Mouse (Mus musculus): ENCODE measurements around the gene Tbc1d7.

The Tbc1d7 gene

GRCm38 (mm10) chr13:43193266-43193665, 22.0 kb upstream of the Tbc1d7 start:
- DNase-seq: peak; percentile 51

DNA sequence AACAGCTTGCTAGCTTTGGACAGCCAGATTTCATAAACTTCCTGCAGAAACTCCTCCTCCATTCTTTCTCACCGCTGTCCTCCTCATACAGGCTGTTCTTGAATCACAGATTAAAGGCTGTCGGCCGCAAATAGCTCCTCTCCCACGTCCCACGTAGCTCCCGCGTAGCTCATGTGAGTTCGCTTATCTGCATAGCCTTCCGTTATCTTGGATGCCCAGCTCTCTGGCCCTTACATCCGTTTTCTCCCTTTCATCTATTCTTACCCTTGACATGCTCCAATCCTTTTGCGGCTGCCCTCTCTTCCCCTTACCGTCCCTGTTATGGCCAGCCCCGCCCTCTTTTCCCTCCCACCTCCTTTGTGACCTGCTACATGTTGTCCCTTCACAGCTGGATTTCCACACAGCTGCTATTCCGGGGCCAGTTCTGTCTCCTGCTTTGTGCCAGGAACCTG, 20.5 kb upstream of the Tbc1d7 start:
- DNase-seq: peak; percentile 55

- no peak for DNase-seq
Measured at GRCm38 (mm10) chr13:43191290-43191689, 20.0 kb upstream of the Tbc1d7 start.

DNA sequence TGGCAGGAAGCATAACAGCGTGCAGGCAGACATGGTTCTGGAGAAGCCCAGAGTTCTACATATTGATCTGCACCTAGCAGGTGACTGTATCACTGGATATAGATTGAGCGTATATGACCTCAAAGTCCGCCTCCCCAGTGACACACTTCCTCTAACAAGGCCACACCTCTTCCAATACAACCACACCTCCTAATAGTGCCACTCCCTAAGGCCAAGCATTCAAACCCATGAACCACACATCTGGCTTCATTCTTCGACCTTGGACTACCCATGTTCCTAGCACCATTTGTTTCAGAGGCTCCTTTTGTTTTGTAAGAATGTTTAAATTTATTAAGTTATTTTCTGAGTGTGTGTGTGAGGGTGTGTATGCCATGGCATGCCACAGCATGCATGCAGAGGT, 16.4 kb upstream of the Tbc1d7 start:
- no peak for DNase-seq

GRCm38 (mm10) chr13:43183248-43184055, 12.2 kb upstream of the Tbc1d7 start:
- no peak for DNase-seq

DNA sequence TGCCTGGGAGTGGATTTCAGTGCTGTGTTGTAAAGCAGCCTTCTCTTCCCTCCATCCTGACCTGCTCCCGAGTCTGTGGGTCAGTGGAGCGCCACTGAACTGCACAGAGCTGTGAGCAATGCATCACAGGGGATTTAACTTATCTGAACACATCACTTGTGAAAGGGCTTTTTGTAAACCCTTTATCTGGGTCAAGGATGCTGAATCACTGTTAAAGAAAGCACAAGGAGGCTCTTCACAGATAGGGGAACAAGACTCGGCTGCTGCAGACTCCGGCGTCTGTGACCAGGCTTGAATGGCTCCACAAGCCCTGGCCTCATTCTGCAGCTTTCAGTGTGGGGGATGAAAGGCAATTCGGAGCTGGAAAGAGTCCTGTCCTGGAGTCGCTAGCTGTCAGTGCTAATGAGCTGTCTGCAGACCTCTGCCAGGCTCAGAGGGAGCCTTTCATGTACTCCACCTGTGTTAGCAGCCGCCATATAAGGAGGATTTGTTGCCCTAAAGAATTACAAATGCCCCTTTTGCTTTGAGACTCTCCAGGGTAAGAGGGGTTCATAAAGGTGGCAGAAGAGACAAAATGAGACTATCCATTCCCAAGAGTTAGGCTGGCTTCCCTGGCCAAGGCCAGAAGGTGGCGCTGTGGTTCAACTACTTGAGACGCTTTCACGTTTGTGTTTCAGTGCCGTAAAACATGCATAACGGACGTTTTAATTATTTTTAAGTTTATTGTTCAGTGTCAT, 11.3 kb upstream of the Tbc1d7 start:
- peak; percentile 91 for DNase-seq

- no peak for DNase-seq
Measured at GRCm38 (mm10) chr13:43181104-43181503, 9.8 kb upstream of the Tbc1d7 start.

DNA sequence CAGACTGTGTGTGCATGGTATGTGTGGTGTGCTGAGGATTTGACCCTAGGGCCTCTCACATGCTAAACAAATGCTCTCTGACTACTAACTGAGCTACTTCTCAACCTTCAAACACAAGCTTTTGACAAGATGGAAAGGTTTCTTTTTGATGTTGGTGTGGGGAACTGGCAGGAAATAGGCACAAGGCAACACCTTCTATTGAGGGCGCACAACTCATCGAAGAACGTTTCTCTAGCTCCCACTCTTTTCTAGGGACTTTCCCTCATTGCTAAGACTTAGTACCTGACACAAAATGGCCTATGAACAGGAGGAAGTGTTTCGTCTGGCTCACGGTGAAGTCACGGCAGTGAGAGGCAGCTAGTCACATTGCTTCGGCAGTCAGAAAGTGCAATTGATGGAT, 6.0 kb upstream of the Tbc1d7 start:
- DNase-seq: no peak

DNA sequence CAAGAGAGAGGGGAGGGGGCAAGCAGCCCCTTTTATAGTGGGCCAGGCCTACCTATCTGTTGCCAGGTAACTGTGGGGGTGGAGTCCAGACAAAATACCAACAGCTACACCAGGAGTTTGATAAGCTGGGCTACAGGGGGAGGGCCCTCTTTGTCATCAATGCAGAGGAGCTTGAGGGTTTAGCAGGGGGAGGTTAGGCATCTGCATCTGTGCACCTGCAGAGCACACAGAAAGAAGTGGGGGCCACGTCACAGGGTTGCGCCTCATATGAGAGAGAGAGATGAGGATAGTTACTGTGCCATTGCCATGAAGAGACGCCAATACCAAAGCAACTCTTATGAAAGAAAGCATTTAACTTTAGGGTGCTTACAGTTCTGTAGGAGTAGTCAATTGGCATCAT, 5.4 kb upstream of the Tbc1d7 start:
- no peak for DNase-seq

DNA sequence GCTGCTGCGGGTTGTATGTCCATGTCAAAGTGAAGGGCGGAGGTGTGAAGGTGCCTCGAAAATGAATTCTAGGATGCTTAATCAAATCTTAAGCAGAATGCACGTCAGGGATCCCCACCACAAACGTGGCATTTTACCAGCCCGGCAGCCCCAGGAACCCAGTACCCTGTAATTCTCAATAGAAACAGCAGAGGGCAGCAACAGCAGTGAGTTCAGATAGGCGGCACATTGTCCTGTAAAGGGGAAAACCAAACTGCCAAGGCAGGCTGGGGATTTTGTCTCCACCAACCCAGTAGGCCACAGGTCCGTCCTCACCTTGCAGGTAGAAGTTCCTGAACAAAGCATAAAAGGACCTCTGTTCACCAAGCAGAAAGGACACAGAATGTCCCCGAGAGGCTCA, 2.0 kb upstream of the Tbc1d7 start:
- DNase-seq: peak; percentile 84

- DNase-seq: no peak
Measured at GRCm38 (mm10) chr13:43172036-43172713, 874 bp upstream of the Tbc1d7 start.

DNA sequence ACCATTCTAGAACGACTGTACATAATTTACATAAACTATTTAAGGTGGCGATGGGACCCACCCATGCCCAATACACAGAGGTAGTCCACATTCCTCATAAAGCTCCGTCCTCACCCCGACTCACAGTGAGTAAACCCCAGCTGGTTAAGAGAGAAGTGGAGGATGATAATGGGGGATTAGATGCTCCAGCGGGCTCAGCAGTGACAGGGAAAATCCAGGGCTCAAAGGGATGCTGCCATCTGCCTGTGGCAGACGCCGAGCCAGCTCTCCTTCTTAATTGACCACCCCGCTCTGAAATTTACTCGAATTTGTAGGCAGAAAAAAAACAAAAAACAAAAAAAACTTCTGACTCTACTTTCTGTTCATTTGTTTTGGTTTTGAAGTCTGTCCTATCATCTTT, 3.6 kb downstream of the Tbc1d7 start:
- DNase-seq: no peak

DNA sequence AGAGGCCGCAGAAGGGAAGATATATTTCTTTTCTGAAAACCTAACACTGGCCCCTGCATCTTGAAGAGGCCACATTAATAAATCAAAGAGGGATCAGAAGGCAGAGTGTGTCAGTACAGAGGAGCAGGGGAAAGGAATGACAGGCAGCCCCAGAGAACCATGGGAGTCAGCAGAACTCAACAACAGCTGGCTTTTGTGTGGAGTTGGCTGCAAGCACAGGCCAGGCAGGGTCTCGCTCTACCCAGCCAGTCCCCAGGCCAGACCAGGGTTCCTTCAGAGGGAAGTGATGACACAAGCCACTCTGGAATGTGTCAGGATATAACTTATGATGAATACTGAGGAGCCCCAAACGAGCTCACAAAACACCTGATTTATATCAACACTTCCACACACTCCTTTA, 11.9 kb downstream of the Tbc1d7 start:
- DNase-seq: peak; percentile 13

DNA sequence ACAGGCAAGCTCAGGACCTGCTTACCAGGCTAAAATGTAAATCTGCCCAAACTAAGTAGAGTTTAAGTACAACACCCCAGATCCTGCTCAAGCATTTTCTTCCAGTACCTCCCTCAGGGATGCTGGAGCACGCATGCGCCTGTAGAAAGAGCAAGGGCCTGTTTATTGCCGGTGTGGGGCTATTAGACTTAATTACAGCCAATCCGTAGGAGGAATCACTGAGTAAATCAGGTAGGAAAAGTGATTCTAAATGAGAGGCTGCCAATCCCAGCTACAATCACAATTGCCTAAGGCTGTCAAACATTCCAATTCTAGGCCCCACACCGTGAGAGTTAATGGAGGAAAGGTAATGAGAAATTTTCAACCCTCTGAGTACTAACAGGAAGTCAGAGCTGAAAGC, 13.0 kb downstream of the Tbc1d7 start:
- no peak for DNase-seq

GRCm38 (mm10) chr13:43157370-43157769, 13.9 kb downstream of the Tbc1d7 start:
- no peak for DNase-seq

DNA sequence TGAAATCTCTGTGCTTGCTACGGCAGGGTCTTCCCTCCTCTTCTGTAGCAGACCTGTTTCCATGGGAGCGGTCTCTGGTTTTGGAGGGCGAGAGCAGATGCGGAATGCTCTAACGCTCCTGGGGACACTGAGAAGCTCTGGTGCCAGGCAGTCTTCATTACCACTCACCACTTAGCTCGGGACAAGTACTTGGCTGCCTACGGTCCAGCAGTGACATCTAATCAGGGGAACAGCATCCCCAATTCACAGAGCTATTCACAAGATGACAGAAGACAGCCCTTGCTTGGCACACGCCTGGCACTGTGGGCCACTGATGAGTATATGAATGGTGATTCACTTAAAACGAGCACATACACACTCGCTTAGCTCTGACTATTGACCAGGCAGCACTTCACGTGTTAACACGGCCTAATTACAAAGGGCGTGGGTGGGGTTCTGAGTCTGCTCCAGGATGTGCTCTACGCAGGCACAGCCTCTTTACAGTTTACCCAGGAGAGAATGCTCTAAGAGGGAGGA, 19.2 kb downstream of the Tbc1d7 start:
- DNase-seq: no peak

DNA sequence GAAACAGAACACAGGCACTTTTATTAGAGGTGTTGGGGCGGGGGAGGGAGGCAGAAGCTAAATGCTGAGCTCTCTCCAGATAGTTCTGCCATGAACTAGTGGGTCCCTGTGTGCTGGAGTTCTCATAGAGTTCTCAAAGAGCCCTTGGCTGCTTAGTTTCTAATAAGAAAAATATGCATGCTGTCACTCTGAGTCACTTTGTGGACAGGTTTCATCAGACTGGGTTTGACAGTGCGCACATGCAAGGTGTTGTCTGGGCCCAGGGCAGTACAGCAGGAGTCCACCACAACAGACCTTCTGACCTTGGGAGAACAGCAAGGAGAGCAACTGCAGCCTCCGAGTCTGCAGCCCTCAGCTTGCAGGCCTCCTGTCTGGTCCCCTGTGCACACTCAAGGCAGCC, 21.6 kb downstream of the Tbc1d7 start:
- no peak for DNase-seq

- DNase-seq: no peak
Measured at GRCm38 (mm10) chr13:43148692-43149091, 22.6 kb downstream of the Tbc1d7 start.

- DNase-seq: no peak
Measured at GRCm38 (mm10) chr13:43146515-43147258, 24.6 kb downstream of the Tbc1d7 start.

DNA sequence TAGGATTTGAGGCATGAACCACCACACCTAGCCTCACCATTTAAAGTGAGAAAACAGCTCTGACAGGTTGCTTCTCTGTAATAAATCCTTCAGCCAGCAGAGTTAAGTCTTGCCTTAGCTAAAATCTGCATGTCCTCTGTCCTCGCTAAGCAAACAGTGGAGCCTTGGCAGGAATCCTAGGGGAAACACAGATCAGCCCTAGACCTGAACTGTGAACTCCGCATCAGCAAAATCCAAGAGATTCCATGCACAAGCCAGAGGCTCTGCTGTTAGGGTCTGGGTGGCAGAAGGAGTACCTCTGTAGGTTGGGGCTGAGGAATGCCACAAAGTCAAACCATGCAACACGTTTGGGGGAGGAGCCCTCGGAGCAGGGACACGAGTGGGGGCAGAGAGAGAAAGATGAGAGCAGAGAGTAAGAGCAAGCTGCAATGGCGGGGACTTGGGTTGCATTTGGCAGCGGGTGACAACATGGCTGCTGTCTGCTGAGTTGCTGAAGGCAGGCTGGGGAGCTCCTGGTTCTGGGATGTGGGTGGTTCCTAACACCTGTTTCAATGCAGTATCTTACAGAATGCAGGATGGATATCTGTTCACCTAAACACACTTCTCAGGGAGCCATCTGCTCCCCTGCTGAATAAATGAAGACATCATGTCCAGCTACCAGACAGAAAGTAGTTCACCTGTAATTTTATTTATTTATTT, 26.4 kb downstream of the Tbc1d7 start:
- no peak for DNase-seq

GRCm38 (mm10) chr13:43134468-43134867, 36.8 kb downstream of the Tbc1d7 start:
- no peak for DNase-seq

GRCm38 (mm10) chr13:43133400-43133799, 37.9 kb downstream of the Tbc1d7 start:
- no peak for DNase-seq

Measured in lung, postnatal 14 days (tissue).